ENCODE assay signal across 8 mouse cellular contexts in the genomic region with DNA sequence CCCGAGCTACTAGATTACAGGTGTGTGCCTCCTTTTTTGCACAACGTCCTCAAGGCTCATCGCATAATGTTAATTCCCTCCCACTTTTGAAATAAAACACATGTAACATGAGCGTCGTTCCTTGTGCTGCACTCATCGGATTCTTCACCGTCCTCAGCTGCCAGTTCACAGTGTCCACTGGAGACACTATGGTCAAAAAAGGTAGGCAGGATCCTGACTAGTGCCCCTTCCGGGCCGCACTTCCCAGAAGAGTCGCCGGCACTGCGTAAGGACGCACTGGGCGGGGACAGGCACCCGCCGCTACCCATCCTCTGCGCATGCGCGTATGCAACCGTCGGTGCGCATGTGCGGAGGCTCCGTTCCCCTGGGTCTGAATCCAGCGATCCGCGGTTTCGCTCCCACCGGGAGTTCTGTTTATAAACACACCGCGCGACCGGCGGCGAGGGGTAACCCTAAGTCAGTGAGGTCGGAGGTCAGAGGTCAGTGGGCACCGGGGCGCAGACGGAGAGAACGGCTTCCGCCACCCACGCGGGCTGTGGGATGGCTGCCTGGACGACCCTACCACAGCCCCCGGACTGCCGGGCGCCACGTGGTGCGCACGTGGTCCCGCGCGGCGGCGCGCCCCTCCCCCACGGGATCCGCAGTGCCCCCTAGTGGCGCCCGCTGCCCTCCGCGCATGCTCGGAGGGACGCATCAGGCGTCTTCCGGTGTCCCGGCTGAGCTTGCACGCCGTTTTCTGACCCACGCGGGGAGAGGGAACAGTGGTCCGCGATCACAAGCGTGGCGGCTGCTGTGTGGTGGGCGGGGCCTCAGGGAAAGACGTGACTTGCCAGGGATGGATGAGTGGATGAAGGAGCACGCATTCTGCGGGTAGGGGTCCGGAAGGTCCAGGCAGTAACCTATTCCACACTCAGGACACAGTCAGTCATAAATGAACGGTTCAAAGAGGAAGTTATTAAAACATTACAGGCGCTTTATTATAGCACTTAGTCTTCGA. TPM values are rescaled to one million over a fixed set of nuclear protein-coding genes. Genes with fewer than 3 reads are reported as not detected.
DNase-seq lines count a peak whose midpoint lies in the region; ATAC-seq and TF ChIP-seq lines count a peak whose summit lies in the region.

No protein-coding gene starts in this region.

- peak overlapping the region; percentile 85 for H3K4me3 ChIP-seq in G1E (ENCODE audit: low read depth, low read length)
- H3K4me3 ChIP-seq in forebrain, embryonic 16.5 days (replicated peaks; ENCODE audit: low read length) = peak overlapping the region; percentile 50
- H3K4me3 ChIP-seq in layer of hippocampus, adult 2 months = peak overlapping the region; percentile 84
- H3K4me3 ChIP-seq in lung, embryonic 14.5 days (ENCODE audit: low read depth, low read length) = peak overlapping the region; percentile 53
- H3K4me3 ChIP-seq in olfactory bulb, adult 2 months (ENCODE audit: insufficient read depth, low read depth, low read length) = peak overlapping the region; percentile 74
- H3K4me3 ChIP-seq in thymus, adult 2 months (ENCODE audit: control insufficient read depth, insufficient read depth, low read length) = peak overlapping the region; percentile 69

- TF ChIP-seq POLR2A in olfactory bulb, adult 2 months (IDR thresholded peaks at IDR 0.05; ENCODE audit: insufficient read depth, low read depth, low read length) = peak; percentile 84
- peak; percentile 82 for TF ChIP-seq POLR2A in thymus, adult 2 months (IDR thresholded peaks at IDR 0.05; ENCODE audit: control insufficient read depth, extremely low read depth, insufficient read depth, low read length, poor library complexity)

- peaks cover 34% of the 10 kb centered on the region for H3K4me1 ChIP-seq in G1E (ENCODE audit: insufficient read depth, low read depth, low read length)
- peaks cover 34% of the 10 kb centered on the region for H3K4me1 ChIP-seq in forebrain, embryonic 16.5 days (replicated peaks; ENCODE audit: control insufficient read depth, insufficient read depth, low read length)
- H3K4me1 ChIP-seq in lung, embryonic 14.5 days (ENCODE audit: insufficient read depth) = peaks cover 8% of the 10 kb centered on the region
- peaks cover 9% of the 10 kb centered on the region; the same call in 1 of the 2 replicates for H3K4me1 ChIP-seq in olfactory bulb, adult 2 months (ENCODE audit: control insufficient read depth, insufficient read depth, low read length)
- H3K4me1 ChIP-seq in thymus, adult 2 months (replicated peaks; ENCODE audit: control insufficient read depth, insufficient read depth, low read length) = peaks cover 10% of the 10 kb centered on the region

- peak overlapping the region; percentile 9; the same call in 1 of the 2 replicates for H3K27ac ChIP-seq in forebrain, embryonic 16.5 days (ENCODE audit: low read length)
- H3K27ac ChIP-seq in layer of hippocampus, adult 2 months = peak overlapping the region; percentile 97
- H3K27ac ChIP-seq in lung, embryonic 14.5 days (ENCODE audit: low read depth) = peak overlapping the region; percentile 63
- H3K27ac ChIP-seq in olfactory bulb, adult 2 months (ENCODE audit: insufficient read depth, low read depth, low read length) = peak overlapping the region; percentile 84
- peak overlapping the region; percentile 18; the same call in 1 of the 2 replicates for H3K27ac ChIP-seq in thymus, adult 2 months (ENCODE audit: control insufficient read depth, insufficient read depth, low read length)

- H3K9me3 ChIP-seq in G1E (replicated peaks) = no peaks in the 10 kb centered on the region
- no peaks in the 10 kb centered on the region for H3K9me3 ChIP-seq in forebrain, embryonic 16.5 days (ENCODE audit: control insufficient read depth, low read length)
- no peaks in the 10 kb centered on the region for H3K9me3 ChIP-seq in lung, embryonic 14.5 days (ENCODE audit: low read depth, low read length)

- H3K27me3 ChIP-seq in G1E (ENCODE audit: insufficient read depth, low read length) = no peaks in the 10 kb centered on the region
- no peaks in the 10 kb centered on the region for H3K27me3 ChIP-seq in forebrain, embryonic 16.5 days (replicated peaks; ENCODE audit: control insufficient read depth, insufficient read depth, low read length)
- no peaks in the 10 kb centered on the region for H3K27me3 ChIP-seq in lung, embryonic 14.5 days (ENCODE audit: insufficient read depth, low read length)
- no peaks in the 10 kb centered on the region for H3K27me3 ChIP-seq in thymus, adult 2 months (ENCODE audit: control insufficient read depth, insufficient read depth, low read length)

- peaks cover 15% of the 10 kb centered on the region for H3K36me3 ChIP-seq in G1E (replicated peaks)
- H3K36me3 ChIP-seq in forebrain, embryonic 16.5 days (ENCODE audit: control insufficient read depth, insufficient read depth) = no peaks in the 10 kb centered on the region
- H3K36me3 ChIP-seq in lung, embryonic 14.5 days (ENCODE audit: insufficient read depth) = no peaks in the 10 kb centered on the region
- H3K36me3 ChIP-seq in thymus, adult 2 months (ENCODE audit: control insufficient read depth, insufficient read depth, low read length) = no peaks in the 10 kb centered on the region

- peak; percentile 75 for TF ChIP-seq CTCF in G1E (IDR thresholded peaks at IDR 0.05; ENCODE audit: low read depth, low read length)
- peak; percentile 91 for TF ChIP-seq CTCF in layer of hippocampus, adult 2 months (conservative IDR thresholded peaks at IDR 0.05)
- peak; percentile 81 for TF ChIP-seq CTCF in lung, embryonic 14.5 days (IDR thresholded peaks at IDR 0.05; ENCODE audit: low read depth)
- peak; percentile 96 for TF ChIP-seq CTCF in olfactory bulb, adult 2 months (IDR thresholded peaks at IDR 0.05; ENCODE audit: insufficient read depth, low read depth, low read length)
- peak; percentile 100 for TF ChIP-seq CTCF in thymus, adult 2 months (IDR thresholded peaks at IDR 0.05; ENCODE audit: borderline replicate concordance, control insufficient read depth, extremely low read depth, insufficient read depth, low read length, poor library complexity)

- intact Hi-C loops in heart, postnatal 36 days (cut with DNase I) = loop anchor here (1.0 kb wide), 2 partner anchors 34 to 81 kb away; partner anchors contain the start of gene Foxk1

- peak overlapping the region; percentile 51 for H3K4me2 ChIP-seq in forebrain, embryonic 16.5 days (ENCODE audit: low read length)
- H3K4me2 ChIP-seq in lung, embryonic 14.5 days = peak overlapping the region; percentile 88

- peak overlapping the region; percentile 64 for H3K9ac ChIP-seq in forebrain, embryonic 16.5 days (replicated peaks; ENCODE audit: low read depth, low read length)
- H3K9ac ChIP-seq in lung, embryonic 14.5 days = peak overlapping the region; percentile 72

- DNase-seq in G1E (ENCODE audit: low spot score) = peak; percentile 88
- peak; percentile 94 to 100 for DNase-seq in cerebellum, adult 18-20 months
- peak; percentile 100 for DNase-seq in heart, postnatal 36 days
- DNase-seq in layer of hippocampus, adult 2 months (ENCODE audit: low spot score in 2 of 2) = peak; percentile 96 to 99
- DNase-seq in lung, embryonic 14.5 days = peak; percentile 99
- DNase-seq in thymus, adult 2 months = peak; percentile 99

- under 1% methylated on average over 83 of the region's 83 CpGs for WGBS in forebrain, embryonic 16.5 days
- WGBS in lung, embryonic 14.5 days = under 1% methylated on average over 83 of the region's 83 CpGs
- under 1% methylated on average over 81 of the region's 83 CpGs for WGBS in olfactory bulb, adult 2 months
- under 1% methylated on average over 80 of the region's 83 CpGs for WGBS in thymus, adult 2 months

- ATAC-seq in G1E (ENCODE audit: extremely low read depth, insufficient number of reproducible peaks, low FRiP score, poor library complexity, severe bottlenecking) = peak; percentile 85
- peak; percentile 89 for ATAC-seq in forebrain, embryonic 16.5 days
- peak; percentile 90 for ATAC-seq in lung, embryonic 14.5 days (ENCODE audit: insufficient read depth)

RNA-seq across cellular contexts. Expression of gene Foxk1, which starts 33.9 kb away (rescaled TPM):
- total RNA-seq in G1E (2014; fragmentation: Nextera tagmentation) = 26.9 and 29.5 TPM in 2 replicates
- total RNA-seq in G1E (2017) = 4.9 and 5.5 TPM in 2 replicates
- 39.3 and 42.7 TPM in 2 replicates for polyA plus RNA-seq in G1E (2012)
- polyA plus RNA-seq in forebrain, embryonic 16.5 days (2015; fragmentation: Nextera tagmentation; extraction: Ambion mirVana) = 4.1 and 4.6 TPM in 2 replicates
- total RNA-seq in heart, postnatal 36 days (2021) = 10 to 100 TPM; 15.7 to 15.8 TPM
- total RNA-seq in layer of hippocampus, adult 2 months (2021) = 10 to 100 TPM; 53.0 to 60.3 TPM
- polyA plus RNA-seq in lung, embryonic 14.5 days (2014; fragmentation: Nextera tagmentation; extraction: Ambion mirVana) = 5.4 and 7.9 TPM in 2 replicates
- not detected in 2 replicates for polyA plus RNA-seq in olfactory bulb, adult 2 months (2012; ENCODE audit: insufficient read depth, insufficient read length, low replicate concordance, missing spikeins)
- polyA plus RNA-seq in thymus, adult 2 months (2012; rRNA removed) = 27.9 and 33.7 TPM in 2 replicates

Comparison
In these comparisons a context has a peak if more than half of its experiments do, and no peak if none do; other contexts are left out.
1. Peak in every context shown above with its lines: DNase-seq, ATAC-seq, H3K4me3 ChIP-seq and H3K27ac ChIP-seq.
2. H3K27ac ChIP-seq: peak in every context shown above with its lines; median percentile 97 in layer of hippocampus, adult 2 months; 84 in olfactory bulb, adult 2 months; 63 in lung, embryonic 14.5 days; 18 in thymus, adult 2 months; 9 in forebrain, embryonic 16.5 days.